Mouse (Mus musculus) cerebellum, adult 8-10 months (tissue): ENCODE results near the gene Fam124a.
"Not testable (repeated sequence)": the region's sequence is repeated elsewhere in the genome, so short reads cannot be mapped to it uniquely, and the experiment has no call there.

Source experiments
- DNase-seq: peaks from one replicate; pipeline ENCODE4 v3.0.0; 2022

The Fam124a gene

GRCm38 (mm10) chr14:62555309-62555829, at the start of gene Fam124a:
TSS of gene Fam124a (plus strand) at chr14:62555737.
- peak; percentile 66 for DNase-seq

- no peak for DNase-seq
Observed at GRCm38 (mm10) chr14:62506261-62506660, 49.3 kb upstream of the Fam124a start.

- no peak for DNase-seq
Observed at GRCm38 (mm10) chr14:62509350-62509749, 46.2 kb upstream of the Fam124a start.

- no peak for DNase-seq
Observed at GRCm38 (mm10) chr14:62512845-62513244, 42.7 kb upstream of the Fam124a start.

- no peak for DNase-seq
Observed at GRCm38 (mm10) chr14:62530951-62531350, 24.6 kb upstream of the Fam124a start.

GRCm38 (mm10) chr14:62536127-62536526, 19.4 kb upstream of the Fam124a start:
- DNase-seq: no peak

- DNase-seq: no peak
Observed at GRCm38 (mm10) chr14:62536988-62537387, 18.5 kb upstream of the Fam124a start.

GRCm38 (mm10) chr14:62539834-62540233, 15.7 kb upstream of the Fam124a start:
- DNase-seq: no peak

- no peak for DNase-seq
Observed at GRCm38 (mm10) chr14:62541751-62542150, 13.8 kb upstream of the Fam124a start.

- DNase-seq: no peak
Observed at GRCm38 (mm10) chr14:62546296-62546695, 9.2 kb upstream of the Fam124a start.

- DNase-seq: no peak
Observed at GRCm38 (mm10) chr14:62546746-62547145, 8.8 kb upstream of the Fam124a start.

GRCm38 (mm10) chr14:62550121-62550520, 5.4 kb upstream of the Fam124a start:
- DNase-seq: no peak

- DNase-seq: no peak
Observed at GRCm38 (mm10) chr14:62552771-62553170, 2.8 kb upstream of the Fam124a start.

- no peak for DNase-seq
Observed at GRCm38 (mm10) chr14:62553786-62554185, 1.8 kb upstream of the Fam124a start.

- no peak for DNase-seq
Observed at GRCm38 (mm10) chr14:62555840-62556810, 588 bp downstream of the Fam124a start.

- DNase-seq: no peak
Observed at GRCm38 (mm10) chr14:62557111-62557510, 1.6 kb downstream of the Fam124a start.

- no peak for DNase-seq
Observed at GRCm38 (mm10) chr14:62561875-62562748, 6.6 kb downstream of the Fam124a start.

- DNase-seq: no peak
Observed at GRCm38 (mm10) chr14:62563679-62564078, 8.1 kb downstream of the Fam124a start.

- not testable (repeated sequence) for DNase-seq
Observed at GRCm38 (mm10) chr14:62566821-62567220, 11.3 kb downstream of the Fam124a start, which contains the start of gene Gm4131. TSS of gene Gm4131 (minus strand) at chr14:62566921.

GRCm38 (mm10) chr14:62569463-62569862, 13.9 kb downstream of the Fam124a start:
- DNase-seq: no peak

- DNase-seq: no peak
Observed at GRCm38 (mm10) chr14:62570299-62570698, 14.8 kb downstream of the Fam124a start.

GRCm38 (mm10) chr14:62573454-62573853, 17.9 kb downstream of the Fam124a start:
- no peak for DNase-seq

GRCm38 (mm10) chr14:62574906-62575305, 19.4 kb downstream of the Fam124a start:
- no peak for DNase-seq
